Mouse (Mus musculus): ENCODE measurements around the gene Fh1.

DNA sequence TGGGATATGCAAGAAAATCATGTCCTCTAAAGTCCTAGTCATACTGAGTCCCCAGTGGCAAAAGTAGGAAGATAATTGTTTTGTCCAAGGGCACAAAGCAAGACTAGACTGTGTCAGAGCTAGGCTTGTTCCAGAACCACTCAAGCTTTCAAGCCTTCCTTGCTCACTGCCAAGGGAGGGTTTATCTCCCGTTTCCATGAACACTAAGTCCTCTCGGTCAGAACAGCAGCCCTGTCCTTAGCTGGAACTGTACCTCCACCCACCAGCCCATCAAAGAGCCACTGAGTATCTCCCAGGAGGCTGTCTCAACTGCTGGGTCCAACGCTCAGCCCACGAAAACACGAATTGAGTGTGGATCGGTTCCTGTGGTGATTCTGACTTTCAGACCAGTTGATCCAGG, 49.7 kb upstream of the Fh1 start:
- TF ChIP-seq CTCF (IDR thresholded peaks at IDR 0.05; ENCODE audit: borderline replicate concordance, extremely low read depth, insufficient read depth, insufficient read length) (no peak), POLR2A (IDR thresholded peaks at IDR 0.05; ENCODE audit: borderline replicate concordance, extremely low read depth, insufficient read depth, insufficient read length, poor library complexity, severe bottlenecking) (no peak)

Measured in brain, embryonic 14.5 days (tissue).